Mouse (Mus musculus) forelimb bud, embryonic 11.5 days (tissue): ENCODE results near the gene Tbr1.

Experiments
- DNase-seq: peaks from one replicate; pipeline ENCODE4 v3.0.0-alpha.2; 2012; ENCODE audit warnings: low read depth, low spot score

The Tbr1 gene

DNA sequence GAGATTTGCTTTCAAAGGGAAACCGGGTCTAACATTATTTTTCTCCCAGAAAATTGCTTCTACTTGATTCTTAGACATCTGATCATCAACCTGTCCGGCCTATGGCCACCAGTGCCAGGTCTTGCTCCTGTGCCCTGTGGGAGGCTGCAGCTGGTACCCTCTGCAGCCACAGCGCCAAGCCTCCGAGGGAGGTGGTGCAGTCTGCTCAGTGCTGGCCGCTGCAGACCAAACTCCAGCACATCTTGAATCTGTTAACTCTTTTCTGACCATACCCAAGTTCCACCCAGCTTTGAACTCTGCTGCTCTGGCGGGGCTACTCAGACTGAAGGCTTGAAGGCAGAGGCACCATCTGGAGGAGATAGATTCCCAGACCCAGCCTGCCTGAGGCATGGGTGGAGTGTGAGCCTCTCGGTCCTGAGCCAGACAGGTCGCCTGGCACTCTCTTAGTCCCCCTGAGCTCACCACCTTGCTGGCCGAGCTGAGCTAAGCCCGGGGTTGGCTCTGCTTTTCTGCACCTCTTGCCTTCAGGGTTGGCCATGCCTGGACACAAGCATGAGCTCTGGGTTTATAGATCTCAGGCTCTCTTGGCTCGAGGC lies at the start of gene Tbr1:
TSS of gene Tbr1 (plus strand) at position 275 of the 596 bp plus-strand sequence.
- DNase-seq, result no peak

DNA sequence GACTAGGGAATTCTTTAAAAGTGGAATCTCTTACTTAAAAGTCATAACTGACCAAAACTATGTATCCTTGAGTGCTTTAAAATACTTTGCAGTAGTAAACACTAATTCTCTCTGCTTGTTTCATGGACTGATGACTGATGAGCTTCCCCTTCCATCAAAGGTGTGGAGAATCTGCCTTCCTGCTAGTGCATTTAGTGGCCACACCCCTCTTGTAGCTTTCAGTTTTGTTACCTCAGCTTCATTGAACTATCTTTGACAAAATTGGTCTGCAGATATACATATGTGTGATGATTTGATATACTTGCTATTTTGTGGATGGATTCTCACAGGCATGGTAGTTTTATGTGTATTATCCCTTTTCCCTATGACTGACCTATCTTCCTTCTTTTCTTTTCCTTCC lies 47.7 kb upstream of the Tbr1 start:
- DNase-seq, result no peak

DNA sequence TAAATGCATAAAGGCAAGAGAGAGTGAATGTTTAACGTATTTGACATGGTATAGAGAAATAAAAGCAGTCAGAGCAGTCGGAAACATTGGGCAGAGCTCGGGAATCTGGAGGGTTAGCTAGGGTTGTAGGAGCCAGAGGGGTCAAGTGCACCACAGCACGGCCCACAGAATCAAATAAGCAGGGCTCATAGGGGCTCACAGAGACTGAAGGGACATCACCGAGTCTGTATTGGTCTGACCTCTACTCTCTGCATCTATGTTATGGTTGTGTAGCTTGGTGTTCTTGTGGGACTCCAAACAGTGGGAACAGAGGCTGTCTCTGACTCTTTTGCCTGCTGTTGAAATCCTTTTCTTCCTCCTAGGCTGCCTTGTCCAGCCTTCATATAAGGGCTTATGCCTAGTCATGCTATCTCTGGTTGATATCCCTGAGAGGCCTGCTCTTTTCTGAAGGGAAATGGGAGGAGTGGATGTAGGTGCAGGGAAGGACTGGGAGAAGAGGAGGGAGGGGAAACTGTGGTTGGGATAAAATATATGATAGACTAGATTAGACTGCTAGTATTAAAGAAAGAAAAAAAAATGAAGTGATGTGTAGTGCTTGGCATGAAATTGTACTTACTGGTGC lies 43.4 kb upstream of the Tbr1 start:
- no peak for DNase-seq

DNA sequence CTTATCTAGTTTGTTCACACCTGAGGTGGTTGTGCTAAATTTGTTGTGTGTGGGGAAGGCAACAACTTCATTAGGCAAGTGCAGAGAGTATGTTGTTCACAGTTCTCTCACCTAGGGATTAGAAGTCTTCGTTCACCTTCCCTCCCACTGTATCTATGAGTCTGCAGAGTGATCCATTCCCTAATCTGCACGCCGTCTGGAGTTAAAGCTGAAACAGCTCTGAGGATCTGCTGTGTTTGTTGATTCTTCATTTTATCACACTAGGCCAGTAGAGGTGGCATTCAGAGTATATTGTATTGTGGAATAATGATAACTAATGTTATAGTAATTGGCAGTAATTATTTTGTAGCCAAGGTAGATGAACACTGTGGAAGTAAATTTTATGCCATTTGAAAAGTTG lies 42.7 kb upstream of the Tbr1 start:
- DNase-seq, result no peak

DNA sequence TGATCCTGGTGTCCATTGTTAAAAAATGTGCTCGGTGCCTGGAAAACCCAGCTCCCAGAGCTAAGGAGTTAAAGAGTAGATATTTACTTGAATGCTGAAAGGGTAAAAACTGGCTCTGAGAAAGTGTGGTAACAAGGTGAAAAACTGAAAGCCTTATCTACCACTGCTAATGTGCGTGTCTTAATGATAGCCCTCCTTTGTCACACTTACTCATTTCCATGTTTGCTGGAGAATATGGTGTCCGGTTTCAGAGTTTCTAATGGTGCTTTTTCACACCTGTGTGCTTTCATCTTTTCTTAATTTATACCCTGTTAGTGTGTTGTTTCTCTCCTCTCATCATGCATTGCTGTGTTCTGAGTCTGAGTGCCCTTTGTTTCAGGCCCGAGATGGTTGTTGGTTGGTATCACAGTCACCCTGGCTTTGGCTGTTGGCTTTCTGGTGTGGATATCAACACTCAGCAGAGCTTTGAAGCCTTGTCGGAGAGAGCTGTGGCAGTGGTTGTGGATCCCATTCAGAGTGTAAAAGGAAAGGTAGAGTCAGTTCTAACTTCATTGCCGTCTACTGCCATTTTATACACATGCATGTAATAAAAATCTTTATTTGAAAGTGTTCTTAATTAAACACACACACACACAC lies 38.1 kb upstream of the Tbr1 start:
- DNase-seq, result no peak

DNA sequence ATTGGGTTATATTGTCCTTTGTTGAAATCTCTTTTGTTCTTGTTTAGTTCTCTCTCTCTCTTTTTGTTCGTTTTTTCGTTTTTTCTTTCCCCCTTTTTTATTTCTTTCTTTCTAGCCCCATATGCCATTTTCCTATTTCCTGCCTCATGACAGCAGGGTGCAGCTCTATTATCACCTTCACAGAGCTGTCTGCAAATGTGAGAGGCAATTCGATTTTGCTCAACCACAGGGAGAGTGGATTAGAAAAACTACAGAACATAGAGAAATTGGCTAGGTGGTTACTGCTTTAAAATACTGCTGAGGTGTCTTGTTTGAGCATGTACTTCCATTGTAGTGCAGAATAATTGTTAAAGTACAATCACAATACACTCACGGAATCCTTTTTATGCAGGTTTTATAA lies 37.2 kb upstream of the Tbr1 start:
- no peak for DNase-seq

DNA sequence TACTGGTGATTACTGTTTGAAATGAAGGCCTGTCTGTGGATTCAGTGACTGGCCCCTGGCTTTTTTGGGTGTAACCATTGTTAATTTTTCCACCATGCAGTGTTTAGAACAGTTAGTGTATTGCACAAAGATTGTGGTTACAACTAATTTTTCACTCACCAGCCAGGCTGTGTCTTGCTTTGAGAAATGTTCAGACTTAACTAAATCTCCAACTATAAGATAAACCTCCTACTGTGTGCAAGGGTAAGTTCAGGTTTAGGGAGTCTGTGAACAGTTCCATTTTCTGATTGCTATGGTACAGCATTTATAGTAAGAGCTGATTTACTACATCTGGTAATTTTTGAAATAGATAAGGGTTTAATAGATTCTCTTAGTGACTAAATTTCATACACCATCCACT lies 21.9 kb upstream of the Tbr1 start:
- no peak for DNase-seq

DNA sequence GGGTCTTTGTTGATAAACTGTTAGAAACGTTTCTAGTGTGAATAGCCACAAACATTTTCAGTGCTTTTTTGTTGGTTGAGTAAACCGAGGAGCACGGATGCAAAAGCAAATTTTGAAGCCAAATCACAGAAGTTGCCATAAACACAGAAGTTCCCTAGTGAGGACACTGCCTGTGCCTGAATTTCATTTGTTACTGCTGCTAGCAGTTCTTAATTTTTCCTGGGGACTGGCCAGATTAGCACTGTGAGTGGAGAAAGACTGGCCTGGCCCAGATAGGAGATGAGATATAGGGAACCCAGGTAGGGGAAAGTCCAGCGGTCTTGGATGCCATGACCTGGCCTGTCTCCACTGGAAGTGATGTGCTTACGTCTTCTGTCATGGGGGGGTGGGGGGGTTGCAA lies 7.8 kb upstream of the Tbr1 start:
- DNase-seq, result no peak

DNA sequence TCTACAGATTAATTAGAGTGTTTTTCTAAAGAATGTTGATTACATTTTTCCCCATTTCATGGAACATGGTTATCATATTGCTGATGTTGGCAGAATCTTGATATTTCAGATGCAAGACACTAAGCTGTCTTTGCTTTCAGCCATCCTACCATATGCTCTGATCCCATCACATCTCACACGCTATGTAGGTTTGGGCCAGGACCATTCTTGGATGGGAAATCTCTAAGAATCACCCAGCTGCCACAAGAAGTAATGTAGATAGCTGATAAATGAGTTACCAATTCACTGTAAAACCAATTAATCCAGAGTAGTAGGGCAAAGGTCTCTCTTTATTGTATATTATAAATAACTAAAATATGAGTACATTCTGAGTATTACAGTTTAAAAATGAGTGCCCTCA lies 4.7 kb upstream of the Tbr1 start:
- no peak for DNase-seq

DNA sequence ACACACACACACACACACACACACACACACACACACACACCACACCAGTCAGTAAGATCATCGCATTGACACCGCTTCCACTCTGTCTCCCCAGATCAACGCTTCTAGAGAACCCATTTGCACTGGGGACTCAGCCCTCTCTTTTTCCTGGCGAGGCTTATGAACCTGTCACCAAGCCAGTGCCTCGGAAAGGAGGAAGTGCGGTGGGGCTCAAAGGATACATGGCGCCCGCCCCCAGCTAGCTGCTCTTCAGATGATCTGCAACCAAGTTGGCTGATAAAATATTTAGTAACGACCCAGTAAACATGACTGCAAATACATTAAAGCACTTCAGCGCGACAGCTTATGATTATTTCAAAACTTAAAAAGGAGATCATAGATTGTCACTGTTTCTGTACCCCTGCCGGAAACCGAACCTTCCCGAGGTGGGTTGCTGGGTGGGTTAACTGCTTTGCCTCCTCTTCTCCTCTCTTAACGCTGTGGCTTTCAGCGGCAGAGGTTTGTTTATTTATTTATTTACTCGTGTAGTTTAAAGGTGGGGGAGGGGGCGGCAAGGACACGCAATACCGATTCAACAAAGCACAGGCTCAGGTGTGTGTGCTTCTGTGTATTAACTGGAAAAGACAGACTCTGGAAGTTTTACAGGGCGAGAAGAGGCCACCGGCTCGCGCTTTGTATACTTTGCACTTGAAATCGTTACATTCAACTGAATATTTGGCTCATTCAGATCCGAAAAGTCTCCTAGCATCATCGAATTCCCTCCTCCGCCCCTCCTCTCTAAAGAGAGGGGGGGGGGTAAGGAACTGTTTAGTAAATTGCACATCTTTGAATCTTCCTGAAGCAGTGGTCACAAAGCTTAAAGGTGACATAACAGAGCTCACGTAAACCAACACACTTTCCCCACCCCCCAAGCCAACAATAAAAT lies 975 bp downstream of the Tbr1 start:
- no peak for DNase-seq

DNA sequence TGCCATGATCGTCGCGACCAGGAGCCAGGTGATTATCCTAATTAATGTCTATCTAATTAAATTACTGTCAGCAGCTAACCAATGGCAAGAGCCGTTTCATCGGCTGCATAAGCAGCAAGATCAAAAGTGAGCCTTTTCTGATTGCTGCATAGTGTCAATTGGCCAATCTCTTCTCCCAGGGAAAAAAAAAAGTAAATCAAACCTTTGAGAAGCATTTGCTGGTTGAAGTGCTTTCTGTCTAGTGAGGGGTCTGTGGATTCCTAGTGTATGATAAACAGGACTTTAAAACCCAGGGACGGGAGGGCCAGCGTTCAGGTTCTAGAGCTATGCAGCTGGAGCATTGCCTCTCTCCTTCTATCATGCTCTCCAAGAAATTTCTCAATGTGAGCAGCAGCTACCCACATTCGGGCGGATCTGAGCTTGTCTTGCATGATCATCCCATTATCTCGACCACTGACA lies 1.7 kb downstream of the Tbr1 start:
- no peak for DNase-seq

DNA sequence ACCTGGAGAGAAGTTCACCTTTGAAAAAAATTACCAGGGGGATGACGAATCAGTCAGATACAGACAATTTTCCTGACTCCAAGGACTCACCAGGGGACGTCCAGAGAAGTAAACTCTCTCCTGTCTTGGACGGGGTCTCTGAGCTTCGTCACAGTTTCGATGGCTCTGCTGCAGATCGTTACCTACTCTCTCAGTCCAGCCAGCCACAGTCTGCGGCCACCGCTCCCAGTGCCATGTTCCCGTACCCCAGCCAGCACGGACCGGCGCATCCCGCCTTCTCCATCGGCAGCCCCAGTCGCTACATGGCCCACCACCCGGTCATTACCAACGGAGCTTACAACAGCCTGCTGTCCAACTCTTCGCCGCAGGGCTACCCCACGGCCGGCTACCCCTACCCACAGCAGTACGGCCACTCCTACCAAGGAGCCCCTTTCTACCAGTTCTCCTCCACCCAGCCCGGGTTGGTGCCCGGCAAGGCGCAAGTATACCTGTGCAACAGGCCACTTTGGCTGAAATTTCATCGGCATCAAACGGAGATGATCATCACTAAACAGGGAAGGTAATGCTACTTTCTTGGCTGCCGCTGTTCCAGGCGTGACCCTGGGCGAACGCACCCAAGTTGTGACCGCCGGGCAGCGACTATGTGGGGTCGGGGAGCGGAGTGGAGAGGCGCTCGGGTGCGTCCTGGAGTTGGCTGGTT lies 2.3 kb downstream of the Tbr1 start:
- DNase-seq, result no peak

DNA sequence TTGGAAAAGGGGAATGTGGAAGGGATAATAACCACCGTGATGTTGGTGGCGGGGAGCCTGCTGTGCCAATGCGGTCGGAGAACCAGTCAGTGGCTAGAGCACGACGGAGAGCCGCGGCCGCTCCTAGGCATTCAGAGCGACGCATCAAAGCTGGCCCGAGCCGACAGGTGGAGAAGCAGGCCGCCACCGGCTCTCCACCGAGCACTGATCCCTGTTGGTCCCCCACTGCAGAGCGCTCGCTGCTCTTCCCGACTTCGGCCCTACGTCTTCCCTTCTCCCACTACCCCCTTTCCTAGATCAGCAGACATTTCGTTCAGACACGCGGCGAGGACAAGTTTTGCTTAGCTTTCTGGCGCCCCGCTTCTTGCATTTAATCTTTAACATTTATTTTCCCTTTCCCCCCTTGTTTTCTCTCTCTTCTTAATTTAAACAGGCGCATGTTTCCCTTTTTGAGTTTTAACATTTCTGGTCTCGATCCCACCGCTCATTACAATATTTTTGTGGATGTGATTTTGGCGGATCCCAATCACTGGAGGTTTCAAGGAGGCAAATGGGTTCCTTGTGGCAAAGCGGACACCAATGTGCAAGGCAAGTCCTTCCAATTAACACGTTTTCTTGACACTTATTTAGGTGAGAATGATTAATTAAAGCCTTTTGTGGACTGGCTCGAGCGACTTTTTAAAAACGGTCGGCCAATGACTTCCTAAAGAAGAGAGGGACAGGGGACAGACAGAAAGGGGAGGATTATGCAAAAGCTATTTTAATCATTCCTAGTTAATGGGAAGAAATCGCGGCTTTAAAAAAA lies 3.0 kb downstream of the Tbr1 start:
- DNase-seq, result no peak

DNA sequence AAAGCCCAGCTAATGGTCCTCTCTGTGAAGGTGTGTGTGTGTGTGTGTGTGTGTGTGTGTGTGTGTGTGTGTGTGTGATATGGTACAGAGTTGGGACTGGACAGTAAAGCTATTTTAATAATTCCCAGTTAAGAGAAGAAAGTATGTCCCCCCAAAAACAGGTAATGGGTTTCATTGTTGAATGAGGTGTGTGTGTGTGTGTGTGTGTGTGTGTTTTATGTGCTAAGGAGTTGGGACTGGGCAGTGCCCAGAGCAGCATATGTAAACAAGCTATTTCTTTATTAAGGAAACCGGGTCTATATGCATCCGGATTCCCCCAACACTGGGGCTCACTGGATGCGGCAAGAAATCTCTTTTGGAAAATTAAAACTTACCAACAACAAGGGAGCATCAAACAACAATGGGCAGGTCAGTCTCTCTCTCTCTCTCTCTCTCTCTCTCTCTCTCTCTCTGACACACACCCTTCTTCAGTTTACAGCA lies 3.7 kb downstream of the Tbr1 start:
- DNase-seq, result no peak

DNA sequence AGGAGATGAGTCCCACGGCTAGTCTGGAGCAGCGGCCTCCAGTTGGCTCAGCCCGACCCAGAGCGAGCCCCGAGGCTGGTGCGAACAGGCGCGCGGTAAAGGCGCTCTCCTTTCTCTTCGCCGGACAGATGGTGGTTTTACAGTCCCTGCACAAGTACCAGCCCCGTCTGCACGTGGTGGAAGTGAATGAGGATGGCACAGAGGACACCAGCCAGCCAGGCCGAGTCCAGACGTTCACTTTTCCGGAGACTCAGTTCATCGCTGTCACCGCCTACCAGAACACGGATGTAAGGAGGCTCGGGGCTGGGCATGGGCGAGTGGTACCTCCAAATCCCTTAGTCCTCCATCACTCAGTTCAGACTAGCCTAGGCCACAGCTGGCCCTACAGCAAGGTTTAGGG lies 4.4 kb downstream of the Tbr1 start:
- DNase-seq, result no peak

DNA sequence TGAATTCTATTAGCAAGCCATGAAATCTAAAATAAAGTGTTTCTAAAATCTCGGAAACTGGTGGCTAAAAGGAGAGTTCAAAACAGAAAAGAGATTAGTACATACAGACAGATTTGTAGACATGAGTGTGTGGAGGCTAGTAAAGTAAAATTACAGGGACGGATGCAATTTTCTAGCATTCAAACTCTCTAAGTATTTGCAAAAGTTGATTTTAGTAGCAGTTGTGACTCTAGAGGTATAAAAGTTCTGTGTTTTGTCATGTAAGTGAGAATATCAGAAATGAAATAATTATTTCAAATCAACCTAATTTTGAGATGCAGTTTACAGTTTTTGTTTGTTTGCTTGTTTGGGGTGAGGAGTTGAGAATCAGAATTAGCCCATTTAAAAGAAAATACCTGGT lies 5.1 kb downstream of the Tbr1 start:
- DNase-seq, result no peak

DNA sequence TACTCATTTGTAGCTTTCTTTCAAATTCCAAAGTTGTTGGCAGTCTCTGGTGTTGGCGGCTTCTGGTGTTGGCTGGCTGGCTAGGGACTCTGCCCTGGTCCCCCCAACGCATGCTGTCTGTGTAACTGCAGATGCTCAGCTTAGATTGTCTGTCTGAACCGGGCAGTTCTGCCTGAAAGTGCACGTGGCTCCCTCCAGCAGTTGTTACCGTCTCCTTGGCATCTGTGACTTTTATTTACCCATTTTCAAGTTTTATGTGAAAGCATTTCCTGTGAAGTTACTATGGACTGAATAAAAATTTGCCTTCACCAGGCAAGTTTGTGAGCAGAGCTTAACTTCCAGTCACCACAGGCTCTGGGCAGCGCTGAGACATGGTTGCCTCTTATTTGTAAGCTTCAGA lies 6.0 kb downstream of the Tbr1 start:
- DNase-seq, result no peak

DNA sequence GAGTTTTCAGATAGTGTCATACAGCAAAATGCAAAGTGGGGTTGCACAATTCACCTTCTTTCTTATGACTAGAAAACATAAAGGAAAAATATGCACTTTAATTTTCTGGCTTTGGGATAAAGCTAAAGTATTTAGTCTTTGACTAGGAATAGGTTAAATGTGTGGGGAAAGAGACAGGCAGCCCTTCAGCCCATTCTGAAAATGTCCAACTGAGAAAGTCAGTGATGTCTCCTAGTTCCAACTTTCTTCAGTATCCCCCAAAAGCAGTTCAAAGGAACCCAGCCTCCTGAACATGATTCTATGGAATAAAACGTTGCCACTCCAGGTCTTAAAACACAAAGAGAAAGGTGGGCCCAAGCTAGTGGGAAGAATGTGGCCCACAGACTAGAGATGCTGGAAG lies 6.7 kb downstream of the Tbr1 start:
- DNase-seq, result no peak

DNA sequence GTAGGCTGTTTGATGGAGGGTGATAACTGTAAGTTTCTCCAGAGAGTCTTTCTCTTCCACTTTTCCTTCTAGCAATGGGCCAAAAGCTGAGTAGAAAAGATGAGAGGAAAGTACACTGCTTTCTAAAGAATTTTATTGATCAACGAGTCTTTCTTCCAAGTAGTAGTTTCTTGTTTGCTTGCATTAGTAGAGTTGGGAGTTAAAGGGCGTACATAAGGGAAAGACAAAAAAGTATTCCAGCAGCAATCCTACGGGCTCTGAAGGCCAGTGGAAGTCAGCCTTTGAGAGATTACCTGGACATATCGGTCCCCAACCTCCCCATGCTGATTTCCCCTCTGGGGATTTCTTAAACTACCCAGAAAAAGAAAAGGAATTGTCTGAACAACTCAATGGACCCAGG lies 8.0 kb downstream of the Tbr1 start:
- no peak for DNase-seq

DNA sequence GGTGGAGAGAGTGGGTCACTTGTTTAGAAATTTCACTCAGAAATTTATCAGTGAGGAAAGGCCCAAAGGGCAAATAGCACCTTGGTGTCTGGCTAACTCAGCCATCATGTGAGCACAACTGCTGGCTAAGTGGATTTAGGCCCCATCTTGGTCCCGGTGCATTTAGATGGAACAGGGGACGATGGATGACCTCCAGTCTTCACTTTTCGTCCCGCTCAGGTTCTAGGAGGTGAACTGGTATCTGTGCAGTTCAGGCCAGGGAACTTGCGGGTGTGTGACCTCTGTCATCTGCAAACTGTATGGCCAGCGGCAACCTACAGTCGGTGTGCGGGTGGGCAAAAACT lies 8.4 kb downstream of the Tbr1 start:
- no peak for DNase-seq
